Mouse (Mus musculus): ENCODE results near the gene Tmprss6. TPM values are rescaled to one million over a fixed set of nuclear protein-coding genes. Genes with fewer than 3 reads are reported as not detected.

The Tmprss6 gene
- total RNA-seq, 2 experiments from 2014 or later, result not detected

GRCm38 (mm10) chr15:78455168-78455567 is 13.3 kb downstream of the Tmprss6 start:
- intact Hi-C loops (cut with DNase I), result no loop called here
- DNase-seq (ENCODE audit: extremely low spot score in 1 of 2, low spot score in 2 of 2), result no peak

DNA sequence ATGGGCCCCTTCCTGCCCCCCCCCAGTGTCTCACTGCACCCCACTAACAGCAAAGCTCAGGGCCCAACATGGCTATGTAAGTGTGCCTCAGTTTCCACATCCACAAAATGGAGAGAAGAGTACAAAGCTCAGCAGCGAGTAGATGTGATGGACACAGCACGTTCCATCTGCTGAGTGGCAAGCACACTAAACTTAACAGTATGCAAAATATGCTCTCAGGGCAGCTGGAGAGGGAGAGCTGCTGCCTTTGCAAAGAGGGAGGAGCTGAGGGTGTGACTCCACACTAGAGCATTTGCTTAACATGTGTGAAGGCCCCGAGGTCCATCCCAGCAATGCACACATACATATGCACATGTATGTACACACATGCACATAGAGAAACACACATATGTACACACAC is 15.5 kb downstream of the Tmprss6 start:
- intact Hi-C loops (cut with DNase I), result no loop called here
- no peak for DNase-seq (ENCODE audit: extremely low spot score in 1 of 2, low spot score in 2 of 2)

DNA sequence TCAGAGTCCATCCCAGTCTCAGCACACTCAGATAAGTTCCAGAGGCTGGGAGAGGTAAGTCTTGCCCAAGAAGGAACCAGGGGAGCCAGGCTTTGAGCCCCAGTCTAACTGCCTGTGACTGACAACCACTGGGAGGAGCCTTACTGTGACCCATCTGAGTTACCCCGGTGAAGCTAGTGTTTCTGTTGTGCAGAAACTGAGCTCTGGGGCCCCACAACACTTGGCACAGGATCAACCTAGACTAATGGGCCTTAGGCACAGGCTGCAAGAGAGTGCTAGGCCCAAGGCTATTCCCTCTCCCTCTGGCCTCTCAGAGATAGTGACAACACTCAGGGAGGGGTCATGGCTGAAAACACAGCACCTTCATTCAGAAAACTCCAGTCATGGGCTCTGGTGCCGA is 17.2 kb downstream of the Tmprss6 start:
- intact Hi-C loops (cut with DNase I), result no loop called here
- DNase-seq (ENCODE audit: extremely low spot score in 1 of 2, low spot score in 2 of 2), result no peak

- DNase-seq (ENCODE audit: extremely low spot score in 1 of 2, low spot score in 2 of 2), result no peak
- intact Hi-C loops (cut with DNase I), result no loop called here
These were observed 18.0 kb downstream of the Tmprss6 start for GRCm38 (mm10) chr15:78450419-78450768.

- intact Hi-C loops (cut with DNase I), result loop anchor here (5.0 to 10.0 kb wide), 3 partner anchors 82 to 265 kb away; partner anchors contain the start of gene C1qtnf6
- DNase-seq (ENCODE audit: extremely low spot score in 1 of 2, low spot score in 2 of 2), result peak in 1 of 2 experiments; percentile 67
These were observed 18.6 kb downstream of the Tmprss6 start for GRCm38 (mm10) chr15:78449694-78450418.

DNA sequence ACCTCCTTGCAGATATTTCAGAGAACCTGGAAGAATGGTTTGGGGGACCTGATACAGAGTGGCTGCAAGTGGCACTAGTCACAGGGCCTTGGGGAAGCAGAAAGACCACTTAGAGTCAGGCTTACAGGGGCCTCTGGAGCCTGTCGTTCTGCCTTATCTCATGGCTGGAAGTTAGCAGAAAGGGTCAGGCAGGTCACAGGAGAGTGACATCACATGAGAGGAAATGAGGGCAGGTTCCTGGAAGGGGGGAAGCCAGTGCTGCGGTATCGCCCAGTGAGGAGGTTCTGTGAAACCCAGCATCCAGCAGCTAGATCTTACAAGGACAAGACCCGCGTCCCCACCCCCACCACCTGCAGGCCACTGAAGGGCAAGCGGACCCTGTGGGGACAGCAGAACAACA is 19.3 kb downstream of the Tmprss6 start:
- intact Hi-C loops (cut with DNase I), result loop anchor here (5.0 to 10.0 kb wide), 3 partner anchors 83 to 264 kb away; partner anchors contain the start of gene C1qtnf6
- DNase-seq (ENCODE audit: extremely low spot score in 1 of 2, low spot score in 2 of 2), result no peak

GRCm38 (mm10) chr15:78447746-78448535 is 20.5 kb downstream of the Tmprss6 start:
- peak; percentile 89 to 96 for DNase-seq (ENCODE audit: extremely low spot score in 1 of 2, low spot score in 2 of 2)

DNA sequence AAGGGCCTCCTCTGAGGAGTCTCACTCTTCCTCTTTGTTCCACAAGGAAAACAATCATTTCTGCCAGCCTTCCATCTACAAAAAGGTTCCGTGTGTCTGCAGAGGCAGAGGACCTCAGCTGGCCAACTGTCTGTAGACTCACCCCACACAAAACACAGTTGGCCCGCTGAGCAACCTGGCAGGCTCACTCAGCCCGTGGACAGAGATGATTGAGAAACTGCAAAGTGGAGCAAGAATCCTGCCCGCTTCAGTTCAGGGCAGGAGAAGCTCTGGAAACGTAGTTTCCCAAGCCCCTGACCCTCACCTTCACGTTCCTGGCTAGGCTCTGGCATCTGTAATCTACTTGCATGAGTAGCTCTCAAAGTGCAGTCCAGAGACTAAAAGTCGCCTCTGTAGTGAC is 21.3 kb downstream of the Tmprss6 start:
- DNase-seq (ENCODE audit: extremely low spot score in 1 of 2, low spot score in 2 of 2), result no peak
- intact Hi-C loops (cut with DNase I), result loop anchor here (2.0 to 10.0 kb wide), 4 partner anchors 85 to 298 kb away; partner anchors contain the start of gene C1qtnf6

More at GRCm38 (mm10) chr15:78447746-78448535, 20.5 kb downstream of the Tmprss6 start:
- intact Hi-C loops (cut with DNase I), result loop anchor here (2.0 to 10.0 kb wide), 4 partner anchors 84 to 297 kb away; partner anchors contain the start of gene C1qtnf6

DNA sequence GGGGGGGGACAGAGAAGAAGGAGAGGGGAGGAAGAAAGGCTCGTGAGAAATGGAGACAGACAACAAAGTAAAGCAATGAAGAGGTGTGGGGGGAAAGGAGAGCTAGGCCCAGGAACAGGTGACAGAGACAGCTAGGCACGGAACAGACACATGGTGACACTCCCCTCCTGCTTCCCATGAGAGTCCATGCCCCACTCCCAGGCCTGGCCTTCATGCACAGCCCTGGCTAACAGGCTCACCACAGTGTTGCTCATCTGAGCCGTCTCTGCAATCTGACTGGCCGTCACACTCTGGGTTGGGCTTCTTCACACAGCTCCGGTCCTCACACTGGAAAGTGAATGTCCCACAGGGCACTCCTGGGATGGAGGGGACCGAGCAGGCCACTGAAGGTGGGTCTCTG is 24.6 kb downstream of the Tmprss6 start:
- intact Hi-C loops (cut with DNase I), result loop anchor here (10.0 kb wide), 1 partner anchor 259 kb away; no protein-coding TSS in a partner anchor

DNA sequence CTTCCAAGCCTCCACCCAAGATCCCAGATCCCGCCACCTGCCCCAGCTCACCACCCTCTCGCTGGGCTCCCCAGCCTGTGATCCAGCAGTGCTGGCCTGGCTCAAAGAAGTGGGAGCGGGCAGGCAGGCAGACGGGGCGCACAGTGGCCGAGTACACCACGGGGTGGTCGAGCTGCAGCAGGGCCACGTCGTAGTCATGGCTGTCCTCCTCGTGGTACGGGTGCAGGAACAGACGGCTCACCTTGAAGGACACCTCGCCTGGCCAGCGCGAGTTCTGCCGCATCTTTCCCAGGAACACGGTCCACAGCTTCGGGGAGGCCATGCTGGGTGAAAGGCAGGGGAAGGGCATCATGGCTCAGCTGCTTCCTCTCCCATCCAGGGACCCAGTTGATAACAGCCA is 26.2 kb downstream of the Tmprss6 start:
- DNase-seq (ENCODE audit: extremely low spot score in 1 of 2, low spot score in 2 of 2), result no peak
- intact Hi-C loops (cut with DNase I), result loop anchor here (10.0 kb wide), 1 partner anchor 257 kb away; no protein-coding TSS in a partner anchor

More for the DNA sequence above, 24.6 kb downstream of the Tmprss6 start:
- no peak for DNase-seq (ENCODE audit: extremely low spot score in 1 of 2, low spot score in 2 of 2)

DNA sequence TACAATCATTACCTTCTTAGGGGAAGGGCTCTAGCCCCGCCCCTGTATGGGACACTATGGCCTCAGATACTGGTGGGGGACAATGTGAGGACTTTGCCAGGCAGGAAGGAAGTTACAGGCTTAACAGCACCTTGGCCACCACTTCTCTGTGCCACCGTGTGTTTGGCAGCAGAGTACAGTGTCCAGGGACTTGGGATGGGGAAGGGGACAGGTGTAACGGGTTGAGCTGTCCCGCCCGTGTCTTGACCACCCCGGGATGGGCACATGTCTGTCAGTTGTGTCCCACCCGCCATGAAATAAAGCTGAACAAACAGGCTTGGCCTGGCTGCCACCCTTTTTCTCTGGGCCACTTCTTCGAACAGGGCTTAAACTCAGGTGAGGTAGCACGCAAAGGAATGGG is 29.5 kb downstream of the Tmprss6 start:
- intact Hi-C loops (cut with DNase I), result loop anchor here (5.0 kb wide), 1 partner anchor 182 kb away; no protein-coding TSS in a partner anchor
- DNase-seq (ENCODE audit: extremely low spot score in 1 of 2, low spot score in 2 of 2), result peak in 1 of 2 experiments; percentile 29

DNA sequence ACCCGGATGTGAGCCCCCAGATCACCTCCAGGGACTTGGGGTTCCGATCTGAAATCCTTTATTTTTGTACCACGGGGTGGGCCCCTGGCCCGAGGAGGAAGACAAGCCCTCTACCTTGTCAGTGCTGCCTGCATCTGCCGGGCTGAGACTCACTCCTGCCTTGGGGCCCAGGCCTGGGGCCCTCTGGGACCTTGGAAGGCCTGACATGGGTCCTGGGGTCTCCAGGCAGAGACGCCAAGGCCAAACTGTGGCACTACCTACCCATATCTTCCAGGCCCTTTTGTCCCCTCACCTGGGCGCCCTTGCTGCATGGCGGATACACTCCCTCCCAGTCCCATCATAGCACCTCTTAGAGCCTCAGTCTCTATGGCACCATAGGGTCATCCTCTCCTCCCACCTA is 29.9 kb downstream of the Tmprss6 start:
- DNase-seq (ENCODE audit: extremely low spot score in 1 of 2, low spot score in 2 of 2), result peak in 1 of 2 experiments; percentile 30
- intact Hi-C loops (cut with DNase I), result loop anchor here (5.0 kb wide), 1 partner anchor 181 kb away; no protein-coding TSS in a partner anchor

- intact Hi-C loops (cut with DNase I), result loop anchor here (5.0 kb wide), 1 partner anchor 181 kb away; no protein-coding TSS in a partner anchor
These were observed 30.4 kb downstream of the Tmprss6 start for GRCm38 (mm10) chr15:78438018-78438394.

DNA sequence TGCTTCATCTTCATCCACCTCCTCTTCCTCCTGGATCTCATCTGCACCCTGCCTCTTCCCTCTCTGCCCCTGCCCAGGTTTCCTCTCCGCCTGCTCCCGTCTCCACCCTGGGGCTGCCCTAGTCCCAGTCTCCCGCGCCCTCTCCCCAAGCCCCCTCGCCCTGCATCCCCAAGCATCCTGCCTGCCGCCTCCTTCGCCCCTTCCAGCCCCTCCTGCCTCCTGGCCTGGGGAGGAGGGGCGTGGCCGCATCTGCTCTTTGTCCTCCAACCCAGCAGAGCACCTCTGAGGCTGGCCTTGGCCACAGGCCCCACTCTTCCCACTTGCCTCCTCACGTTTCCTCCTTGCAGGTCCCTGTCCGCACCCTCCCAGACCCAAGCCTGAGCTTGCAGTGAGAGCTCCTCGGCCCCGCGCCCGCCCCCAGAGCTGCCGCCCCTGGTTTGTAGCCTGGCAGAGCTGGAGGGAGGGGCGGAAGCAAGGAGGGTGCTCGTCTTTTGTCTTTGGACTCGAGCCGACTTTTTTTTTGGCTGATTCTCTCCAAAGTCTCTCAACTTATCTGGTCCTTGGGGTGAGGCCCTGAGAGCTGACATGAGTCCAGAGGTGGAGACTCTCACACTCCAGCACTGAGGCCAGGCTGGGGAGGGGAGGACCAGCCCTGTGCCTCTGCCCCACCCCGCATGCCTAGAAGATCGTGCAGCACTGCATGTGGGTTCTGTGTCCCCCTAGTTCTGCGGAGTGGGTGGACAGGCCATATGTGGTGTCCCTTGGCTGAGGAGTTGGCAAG is 31.0 kb downstream of the Tmprss6 start:
- intact Hi-C loops (cut with DNase I), result loop anchor here (5.0 kb wide), 1 partner anchor 180 kb away; no protein-coding TSS in a partner anchor
- peak in 1 of 2 experiments; percentile 76 for DNase-seq (ENCODE audit: extremely low spot score in 1 of 2, low spot score in 2 of 2)

More at GRCm38 (mm10) chr15:78438018-78438394, 30.4 kb downstream of the Tmprss6 start:
- DNase-seq (ENCODE audit: extremely low spot score in 1 of 2, low spot score in 2 of 2), result peak in 1 of 2 experiments; percentile 33

DNA sequence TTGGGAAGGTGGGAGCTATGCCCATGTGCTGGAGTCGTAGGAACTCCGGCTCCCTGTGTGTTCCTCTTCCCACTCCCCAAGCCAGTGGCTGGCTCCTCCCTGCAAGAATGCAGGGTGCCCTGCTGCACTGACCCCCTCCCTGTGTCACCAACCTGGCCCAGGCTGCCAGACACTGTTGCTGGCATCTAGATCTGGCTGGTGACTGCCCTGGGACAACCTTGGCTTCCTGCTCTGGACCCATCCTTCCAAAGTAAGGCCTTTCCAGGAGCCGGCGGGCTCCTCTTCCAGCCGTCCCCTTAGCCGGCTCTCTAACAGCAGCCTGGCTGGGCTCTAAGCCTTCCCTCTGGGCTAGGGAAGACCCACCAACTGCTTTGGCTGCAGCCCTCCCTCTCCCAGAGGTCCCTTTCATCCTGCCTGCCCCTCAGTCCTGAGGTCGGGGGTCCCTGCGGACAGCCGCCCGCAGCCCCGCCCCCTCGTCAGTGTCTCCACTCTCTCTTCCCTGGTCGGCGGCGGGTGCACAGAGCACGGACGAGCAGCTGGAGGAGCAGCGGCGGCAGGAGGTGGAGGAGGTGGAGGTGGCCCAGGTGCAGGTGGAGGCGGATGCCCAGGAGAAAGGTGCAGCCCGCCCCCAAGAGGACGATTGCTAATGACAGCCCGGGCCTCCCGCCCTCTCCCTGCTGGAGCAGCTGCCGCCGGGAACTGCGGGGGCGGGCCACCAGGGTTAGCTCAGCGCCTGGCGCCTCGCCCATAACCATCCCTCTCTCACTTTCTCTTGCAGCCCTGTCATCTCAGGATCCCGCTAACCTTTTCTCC is 31.8 kb downstream of the Tmprss6 start:
- peak; percentile 71 to 94 for DNase-seq (ENCODE audit: extremely low spot score in 1 of 2, low spot score in 2 of 2)
- intact Hi-C loops (cut with DNase I), result loop anchor here (5.0 kb wide), 1 partner anchor 179 kb away; no protein-coding TSS in a partner anchor

- intact Hi-C loops (cut with DNase I), result loop anchor here (5.0 kb wide), 1 partner anchor 178 kb away; no protein-coding TSS in a partner anchor
These were observed 32.8 kb downstream of the Tmprss6 start for GRCm38 (mm10) chr15:78435681-78436080.

GRCm38 (mm10) chr15:78434896-78435520 is 33.4 kb downstream of the Tmprss6 start:
- intact Hi-C loops (cut with DNase I), result loop anchor here (5.0 kb wide), 1 partner anchor 178 kb away; no protein-coding TSS in a partner anchor
- peak; percentile 40 to 70 for DNase-seq (ENCODE audit: extremely low spot score in 1 of 2, low spot score in 2 of 2)

More at GRCm38 (mm10) chr15:78435681-78436080, 32.8 kb downstream of the Tmprss6 start:
- peak in 1 of 2 experiments; percentile 52 for DNase-seq (ENCODE audit: extremely low spot score in 1 of 2, low spot score in 2 of 2)
